Mouse (Mus musculus) ZHBTc4 (cell line): ENCODE measurements around the gene Il17c.

Source experiments
- DNase-seq: peaks from one replicate; pipeline ENCODE4 v3.0.0-alpha.2; 2011; ENCODE audit warnings: low read depth, low spot score

Gene Il17c

GRCm38 (mm10) chr8:122430646-122431045 lies 8.8 kb downstream of the Il17c start:
- DNase-seq: no peak

- DNase-seq: no peak
These were observed 10.0 kb downstream of the Il17c start for GRCm38 (mm10) chr8:122431694-122432442.

- DNase-seq: peak; percentile 80
These were observed 10.8 kb downstream of the Il17c start, which contains the start of gene Cyba for GRCm38 (mm10) chr8:122432443-122433268. Cyba (minus strand) TSS chr8:122432930.

- no peak for DNase-seq
These were observed 11.6 kb downstream of the Il17c start for GRCm38 (mm10) chr8:122433269-122433905.

GRCm38 (mm10) chr8:122435375-122435774 lies 13.6 kb downstream of the Il17c start:
- peak; percentile 73 for DNase-seq

GRCm38 (mm10) chr8:122436146-122436545 lies 14.3 kb downstream of the Il17c start:
- DNase-seq: no peak

GRCm38 (mm10) chr8:122436586-122437125 lies 14.8 kb downstream of the Il17c start:
- peak; percentile 29 for DNase-seq

GRCm38 (mm10) chr8:122437708-122438331 lies 16.0 kb downstream of the Il17c start:
- DNase-seq: no peak

- no peak for DNase-seq
These were observed 17.5 kb downstream of the Il17c start for GRCm38 (mm10) chr8:122439336-122439735.

- DNase-seq: no peak
These were observed 19.5 kb downstream of the Il17c start for GRCm38 (mm10) chr8:122441326-122441725.

- no peak for DNase-seq
These were observed 20.5 kb downstream of the Il17c start for GRCm38 (mm10) chr8:122442356-122442755.

GRCm38 (mm10) chr8:122442781-122443180 lies 21.0 kb downstream of the Il17c start:
- DNase-seq: no peak

- peak; percentile 100 for DNase-seq
These were observed 21.6 kb downstream of the Il17c start, which contains the start of gene Mvd for GRCm38 (mm10) chr8:122443262-122444006. Mvd (minus strand) TSS chr8:122443422.

GRCm38 (mm10) chr8:122444058-122444748 lies 22.4 kb downstream of the Il17c start:
- DNase-seq: peak; percentile 94

GRCm38 (mm10) chr8:122445203-122445602 lies 23.4 kb downstream of the Il17c start:
- no peak for DNase-seq

GRCm38 (mm10) chr8:122451161-122451703 lies 29.4 kb downstream of the Il17c start:
- no peak for DNase-seq

GRCm38 (mm10) chr8:122452154-122452553 lies 30.3 kb downstream of the Il17c start:
- no peak for DNase-seq

GRCm38 (mm10) chr8:122454409-122454808 lies 32.6 kb downstream of the Il17c start:
- DNase-seq: no peak

- DNase-seq: no peak
These were observed 35.4 kb downstream of the Il17c start for GRCm38 (mm10) chr8:122457171-122457570.
